Mouse (Mus musculus): Measurements from ENCODE around the gene Srsf1. TPM values are rescaled to one million over a fixed set of nuclear protein-coding genes. Genes with fewer than 3 reads are reported as not detected.

Gene Srsf1
- total RNA-seq, 2 experiments from 2014 or later: 95.4 to 116 TPM

DNA sequence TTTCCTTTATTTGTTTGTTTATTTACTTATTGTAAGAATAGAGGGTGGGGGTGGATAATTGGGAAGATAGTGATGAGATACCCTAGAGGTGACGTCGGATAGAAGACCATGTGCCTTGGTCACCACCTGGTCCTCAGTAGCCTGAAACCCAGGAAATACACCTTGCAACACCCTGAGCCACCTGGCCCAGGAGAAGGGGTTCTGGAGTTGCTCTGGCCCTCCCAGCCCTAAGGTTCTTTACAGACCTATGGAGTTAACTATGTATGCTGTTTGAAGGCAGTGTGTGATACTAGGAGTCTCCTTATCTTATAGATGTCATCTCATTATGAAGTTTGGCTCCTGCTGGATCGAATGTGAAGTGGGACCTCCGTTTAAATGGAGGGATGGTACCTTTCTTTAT is 53.0 kb downstream of the Srsf1 start:
- no peak for DNase-seq (ENCODE audit: low spot score)
- intact Hi-C loops (cut with DNase I): loop anchor here (5.0 kb wide), 1 partner anchor 42 kb away; no protein-coding TSS in a partner anchor

Other genes with a start within 250 kb of the Srsf1 start
- gene Lpo, start 219.1 kb upstream of the Srsf1 start, total RNA-seq (2021): not detected
- 1 to 10 TPM; 2.5 to 3.1 TPM for gene Mks1, start 194.2 kb upstream of the Srsf1 start, total RNA-seq (2021)
- gene Epx, start 171.8 kb upstream of the Srsf1 start, total RNA-seq (2021): not detected
- not detected for gene Olfr462, start 155.1 kb upstream of the Srsf1 start, total RNA-seq (2021)
- gene Olfr463, start 150.0 kb upstream of the Srsf1 start, total RNA-seq (2021): not detected
- gene Olfr464, start 126.4 kb upstream of the Srsf1 start, total RNA-seq (2021): not detected
- 100 to 1,000 TPM; 350 to 375 TPM for gene Dynll2, start 59.8 kb upstream of the Srsf1 start, total RNA-seq (2021)
- gene Vezf1, start 20.9 kb downstream of the Srsf1 start, total RNA-seq (2021): 10 to 100 TPM; 40.7 to 45.3 TPM
- 10 to 100 TPM; 50.4 to 55.1 TPM for gene Cuedc1, start 50.7 kb downstream of the Srsf1 start, total RNA-seq (2021)
- gene Mrps23, start 157.0 kb downstream of the Srsf1 start, total RNA-seq (2021): 100 to 1,000 TPM; 301 to 306 TPM
- not detected for gene Ccdc182, start 246.7 kb downstream of the Srsf1 start, total RNA-seq (2021)